Mouse (Mus musculus): ENCODE data around the gene 1810037I17Rik. TPM values are rescaled to one million over a fixed set of nuclear protein-coding genes. Genes with fewer than 3 reads are reported as not detected.

Gene 1810037I17Rik
- total RNA-seq, 1 experiment, result 65.0 TPM

- no peak for DNase-seq (ENCODE audit: low read depth, low spot score)
- H3K9me3 ChIP-seq (ENCODE audit: control insufficient read depth, insufficient read depth, low read depth, low read length), result no peaks in the 10 kb centered on the region
- H3K4me3 ChIP-seq (ENCODE audit: insufficient read depth in 1 of 2, low read depth in 1 of 2, low read length in 2 of 2, poor library complexity in 1 of 2, severe bottlenecking in 1 of 2), result no peak overlapping the region
- no peak for TF ChIP-seq CHD2 (IDR thresholded peaks at IDR 0.05; ENCODE audit: low read depth, low read length)
- TF ChIP-seq ZNF384 (IDR thresholded peaks at IDR 0.05; ENCODE audit: low read depth, low read length), result no peak
- no peak for TF ChIP-seq HCFC1 (IDR thresholded peaks at IDR 0.05; ENCODE audit: borderline replicate concordance, insufficient read depth, low read length)
- no peak for TF ChIP-seq ZC3H11A (IDR thresholded peaks at IDR 0.05; ENCODE audit: borderline replicate concordance, low read depth, low read length)
- no peak for TF ChIP-seq MAFK (IDR thresholded peaks at IDR 0.05; ENCODE audit: insufficient read depth, low read depth, low read length)
- no peaks in the 10 kb centered on the region; the same call in 1 of the 2 replicates for H3K36me3 ChIP-seq (ENCODE audit: control insufficient read depth, insufficient read depth, low read length, poor library complexity, severe bottlenecking)
- in situ Hi-C loops (cut with MboI; ENCODE audit: low sequenced_read_pairs in 2 of 2, unreplicated experiment in 2 of 2), result no loop called here
- no peaks in the 10 kb centered on the region for H3K4me1 ChIP-seq (ENCODE audit: control insufficient read depth in 2 of 2, insufficient read depth in 2 of 2, low read length in 2 of 2, poor library complexity in 1 of 2)
- no peak overlapping the region for H3K27ac ChIP-seq (ENCODE audit: insufficient read depth, low read depth, low read length, poor library complexity, severe bottlenecking)
- no peak overlapping the region for H3K9ac ChIP-seq (ENCODE audit: insufficient read depth, low read depth, low read length, poor library complexity, severe bottlenecking)
Measured at GRCm38 (mm10) chr3:122972126-122972822, 48.3 kb downstream of the 1810037I17Rik start.

- no peaks in the 10 kb centered on the region for H3K4me1 ChIP-seq (ENCODE audit: control insufficient read depth in 2 of 2, insufficient read depth in 2 of 2, low read length in 2 of 2, poor library complexity in 1 of 2)
- in situ Hi-C loops (cut with MboI; ENCODE audit: low sequenced_read_pairs in 2 of 2, unreplicated experiment in 2 of 2), result no loop called here
- H3K9me3 ChIP-seq (ENCODE audit: control insufficient read depth, insufficient read depth, low read depth, low read length), result no peaks in the 10 kb centered on the region
- TF ChIP-seq HCFC1 (IDR thresholded peaks at IDR 0.05; ENCODE audit: borderline replicate concordance, insufficient read depth, low read length) (no peak), CHD2 (IDR thresholded peaks at IDR 0.05; ENCODE audit: low read depth, low read length) (no peak), ZNF384 (IDR thresholded peaks at IDR 0.05; ENCODE audit: low read depth, low read length) (no peak), MAFK (IDR thresholded peaks at IDR 0.05; ENCODE audit: insufficient read depth, low read depth, low read length) (no peak), ZC3H11A (IDR thresholded peaks at IDR 0.05; ENCODE audit: borderline replicate concordance, low read depth, low read length) (no peak)
- no peak overlapping the region for H3K9ac ChIP-seq (ENCODE audit: insufficient read depth, low read depth, low read length, poor library complexity, severe bottlenecking)
- H3K4me3 ChIP-seq (ENCODE audit: insufficient read depth in 1 of 2, low read depth in 1 of 2, low read length in 2 of 2, poor library complexity in 1 of 2, severe bottlenecking in 1 of 2), result no peak overlapping the region
- H3K36me3 ChIP-seq (ENCODE audit: control insufficient read depth, insufficient read depth, low read length, poor library complexity, severe bottlenecking), result no peaks in the 10 kb centered on the region
- H3K27ac ChIP-seq (ENCODE audit: insufficient read depth, low read depth, low read length, poor library complexity, severe bottlenecking), result no peak overlapping the region
- DNase-seq (ENCODE audit: low read depth, low spot score), result no peak
Measured at GRCm38 (mm10) chr3:122974833-122975232, 50.8 kb downstream of the 1810037I17Rik start.

- in situ Hi-C loops (cut with MboI; ENCODE audit: low sequenced_read_pairs in 2 of 2, unreplicated experiment in 2 of 2), result no loop called here
- DNase-seq (ENCODE audit: low read depth, low spot score), result no peak
Measured at GRCm38 (mm10) chr3:122975363-122975762, 51.4 kb downstream of the 1810037I17Rik start.

More at GRCm38 (mm10) chr3:122975363-122975762, 51.4 kb downstream of the 1810037I17Rik start:
- no peak for TF ChIP-seq ZC3H11A (IDR thresholded peaks at IDR 0.05; ENCODE audit: borderline replicate concordance, low read depth, low read length)
- TF ChIP-seq CHD2 (IDR thresholded peaks at IDR 0.05; ENCODE audit: low read depth, low read length), result no peak
- TF ChIP-seq HCFC1 (IDR thresholded peaks at IDR 0.05; ENCODE audit: borderline replicate concordance, insufficient read depth, low read length), result no peak
- TF ChIP-seq MAFK (IDR thresholded peaks at IDR 0.05; ENCODE audit: insufficient read depth, low read depth, low read length), result no peak
- TF ChIP-seq ZNF384 (IDR thresholded peaks at IDR 0.05; ENCODE audit: low read depth, low read length), result no peak
- no peak overlapping the region for H3K4me3 ChIP-seq (ENCODE audit: insufficient read depth in 1 of 2, low read depth in 1 of 2, low read length in 2 of 2, poor library complexity in 1 of 2, severe bottlenecking in 1 of 2)
- no peaks in the 10 kb centered on the region for H3K9me3 ChIP-seq (ENCODE audit: control insufficient read depth, insufficient read depth, low read depth, low read length)
- no peaks in the 10 kb centered on the region for H3K4me1 ChIP-seq (ENCODE audit: control insufficient read depth in 2 of 2, insufficient read depth in 2 of 2, low read length in 2 of 2, poor library complexity in 1 of 2)
- H3K9ac ChIP-seq (ENCODE audit: insufficient read depth, low read depth, low read length, poor library complexity, severe bottlenecking), result no peak overlapping the region
- no peak overlapping the region for H3K27ac ChIP-seq (ENCODE audit: insufficient read depth, low read depth, low read length, poor library complexity, severe bottlenecking)
- no peaks in the 10 kb centered on the region for H3K36me3 ChIP-seq (ENCODE audit: control insufficient read depth, insufficient read depth, low read length, poor library complexity, severe bottlenecking)

Other genes starting within 250 kb of the 1810037I17Rik start
- 1.6 and 2.2 TPM in 2 replicates for gene Pde5a, start 195.3 kb upstream of the 1810037I17Rik start, total RNA-seq (2012; rRNA removed)
- gene Fabp2, start 29.1 kb upstream of the 1810037I17Rik start, total RNA-seq (2012; rRNA removed), result not detected in 2 replicates
- gene Gm10959, start 4.8 kb upstream of the 1810037I17Rik start, total RNA-seq (2012; rRNA removed), result not detected in 2 replicates
- 14.8 and 21.5 TPM in 2 replicates for gene Usp53, start 60.3 kb downstream of the 1810037I17Rik start, total RNA-seq (2012; rRNA removed)
- not detected in 2 replicates for gene Myoz2, start 110.8 kb downstream of the 1810037I17Rik start, total RNA-seq (2012; rRNA removed)